Mouse (Mus musculus) embryo, embryonic 10.5 days (tissue): ENCODE measurements around the gene Hist2h2aa1.
"Not testable (repeated sequence)": the region's sequence is repeated elsewhere in the genome, so short reads cannot be mapped to it uniquely, and the experiment has no call there.

Experiments used
- DNase-seq: peaks from one replicate; pipeline ENCODE4 v3.0.0-alpha.2; 2015; ENCODE audit warnings: low spot score

The Hist2h2aa1 gene

DNA sequence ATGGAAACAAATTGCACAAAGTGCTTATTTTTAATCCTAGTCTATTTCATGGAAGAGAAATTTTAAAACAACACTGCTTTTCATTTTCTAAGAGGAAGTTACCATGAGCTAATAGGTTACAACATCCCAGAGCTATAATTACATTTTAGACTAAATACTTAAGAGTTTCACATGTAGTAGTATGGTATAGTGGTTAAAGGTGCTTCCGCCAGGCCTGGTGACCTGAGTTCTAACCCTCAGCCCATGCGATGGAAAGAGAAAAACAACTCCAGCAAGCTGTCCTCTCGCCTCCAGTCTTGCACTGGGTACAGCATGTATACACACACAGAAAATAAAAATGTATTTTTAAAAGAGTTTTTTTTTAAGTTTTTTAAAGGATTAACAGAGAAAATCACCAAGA is 6.5 kb downstream of the Hist2h2aa1 start:
- DNase-seq: no peak

- DNase-seq: peak; percentile 66
Measured at GRCm38 (mm10) chr3:96254683-96255355, 9.5 kb downstream of the Hist2h2aa1 start.

GRCm38 (mm10) chr3:96255926-96256593 is 10.8 kb downstream of the Hist2h2aa1 start:
- no peak for DNase-seq

DNA sequence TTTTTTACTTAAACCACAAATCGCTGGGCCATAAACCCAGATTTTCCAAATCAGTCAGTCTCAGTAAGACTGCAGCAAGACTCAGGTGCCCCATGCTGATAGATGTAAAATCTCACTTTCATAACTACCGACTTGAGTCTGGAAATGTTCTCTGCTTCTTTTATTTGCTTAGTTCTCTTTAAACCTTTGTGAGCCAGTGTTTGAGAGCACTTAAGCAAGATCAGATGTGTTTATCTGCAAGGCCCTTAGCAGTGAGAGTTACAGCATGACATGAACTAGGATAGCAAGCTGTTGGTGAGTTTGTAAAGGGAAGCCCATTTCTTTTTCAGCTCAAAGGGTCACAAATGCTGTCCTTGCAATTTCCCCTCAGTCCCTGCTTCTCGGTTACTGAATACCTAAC is 11.9 kb downstream of the Hist2h2aa1 start:
- no peak for DNase-seq

- no peak for DNase-seq
Measured at GRCm38 (mm10) chr3:96260220-96260619, 14.9 kb downstream of the Hist2h2aa1 start.

DNA sequence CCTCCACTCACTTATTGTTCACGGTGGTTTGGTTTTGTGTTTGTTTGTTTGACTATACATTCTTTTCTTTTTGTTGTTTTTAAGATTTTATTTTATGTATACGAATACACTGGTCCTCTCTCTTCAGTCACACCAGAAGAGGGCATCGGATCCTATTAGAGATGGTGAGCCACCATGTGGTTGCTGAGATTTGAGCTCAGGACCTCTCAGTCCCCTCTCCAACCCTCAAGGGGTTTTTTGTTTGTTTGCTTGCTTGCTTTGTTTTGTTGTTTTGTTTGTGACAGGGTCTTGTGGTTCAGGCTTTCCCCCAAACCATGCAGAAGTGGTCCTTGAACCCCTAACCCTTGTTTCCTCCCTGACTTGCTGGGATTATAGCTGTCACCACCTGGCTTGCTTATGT is 16.3 kb downstream of the Hist2h2aa1 start:
- DNase-seq: no peak

- peak; percentile 91 for DNase-seq
Measured at GRCm38 (mm10) chr3:96262216-96262875, 17.0 kb downstream of the Hist2h2aa1 start.

DNA sequence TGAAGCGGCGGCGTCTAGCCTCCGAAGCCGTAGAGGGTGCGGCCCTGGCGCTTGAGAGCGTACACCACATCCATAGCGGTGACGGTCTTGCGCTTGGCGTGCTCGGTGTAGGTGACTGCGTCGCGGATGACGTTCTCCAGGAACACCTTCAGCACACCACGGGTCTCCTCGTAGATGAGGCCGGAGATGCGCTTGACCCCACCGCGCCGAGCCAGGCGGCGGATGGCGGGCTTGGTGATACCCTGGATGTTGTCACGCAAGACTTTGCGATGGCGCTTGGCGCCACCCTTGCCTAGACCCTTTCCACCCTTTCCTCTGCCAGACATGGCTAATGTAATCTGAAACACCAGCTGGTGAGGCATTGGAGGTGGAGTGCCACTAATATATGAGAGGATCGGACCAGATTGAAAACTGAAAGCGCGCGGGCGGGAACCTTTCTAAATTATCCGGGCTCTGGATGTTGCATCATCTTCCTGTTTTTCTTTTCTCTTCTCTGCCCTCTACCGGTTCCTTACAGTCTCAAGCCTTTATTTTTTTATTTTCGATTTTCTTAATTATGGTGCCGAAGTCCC is 17.8 kb downstream of the Hist2h2aa1 start, which contains the start of gene Hist2h4:
Gene Hist2h4 (minus strand): TSS at position 333 of the 572 bp plus-strand sequence.
- DNase-seq: peak; percentile 99

DNA sequence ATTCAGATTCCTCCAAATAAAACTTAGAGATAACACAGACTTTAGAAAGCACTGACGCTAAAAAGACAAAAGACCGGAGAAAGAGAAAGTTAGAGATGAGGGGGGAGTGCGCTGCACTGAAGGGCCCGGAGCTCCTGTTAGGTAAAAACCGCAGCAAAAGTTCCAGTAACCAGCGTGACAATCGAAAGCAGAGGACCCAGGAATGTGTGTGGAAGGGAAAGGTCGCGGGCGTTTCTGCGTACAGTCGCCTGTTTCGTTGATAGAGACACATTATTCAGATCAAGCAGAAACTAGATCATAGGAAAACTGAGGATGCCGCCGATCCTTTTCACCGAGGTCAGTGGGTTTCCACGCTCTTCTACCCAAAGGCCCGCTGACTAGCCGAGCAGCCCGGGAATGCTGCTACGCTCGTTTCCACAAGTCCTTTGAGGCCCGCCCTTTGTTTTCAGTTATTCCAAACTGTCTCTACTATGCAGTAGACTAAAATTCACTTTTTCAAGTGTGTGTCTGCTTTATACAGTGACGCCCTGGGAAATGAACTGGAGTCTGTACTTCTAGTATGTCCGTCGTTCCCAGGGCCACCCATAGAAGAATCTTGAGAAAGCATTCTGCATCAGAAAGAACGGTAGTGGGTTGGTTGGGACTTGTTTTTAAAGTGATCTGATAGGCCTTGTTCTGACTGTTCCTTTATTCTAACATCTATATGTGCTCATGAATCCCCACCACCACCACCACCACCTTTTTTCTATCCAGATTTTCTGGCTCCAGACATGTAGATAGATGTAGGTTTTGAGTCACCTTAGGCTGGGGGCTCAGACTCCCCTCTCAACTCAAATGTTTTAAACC is 18.5 kb downstream of the Hist2h2aa1 start:
- no peak for DNase-seq

GRCm38 (mm10) chr3:96264404-96264949 is 19.2 kb downstream of the Hist2h2aa1 start:
- DNase-seq: peak; percentile 61

DNA sequence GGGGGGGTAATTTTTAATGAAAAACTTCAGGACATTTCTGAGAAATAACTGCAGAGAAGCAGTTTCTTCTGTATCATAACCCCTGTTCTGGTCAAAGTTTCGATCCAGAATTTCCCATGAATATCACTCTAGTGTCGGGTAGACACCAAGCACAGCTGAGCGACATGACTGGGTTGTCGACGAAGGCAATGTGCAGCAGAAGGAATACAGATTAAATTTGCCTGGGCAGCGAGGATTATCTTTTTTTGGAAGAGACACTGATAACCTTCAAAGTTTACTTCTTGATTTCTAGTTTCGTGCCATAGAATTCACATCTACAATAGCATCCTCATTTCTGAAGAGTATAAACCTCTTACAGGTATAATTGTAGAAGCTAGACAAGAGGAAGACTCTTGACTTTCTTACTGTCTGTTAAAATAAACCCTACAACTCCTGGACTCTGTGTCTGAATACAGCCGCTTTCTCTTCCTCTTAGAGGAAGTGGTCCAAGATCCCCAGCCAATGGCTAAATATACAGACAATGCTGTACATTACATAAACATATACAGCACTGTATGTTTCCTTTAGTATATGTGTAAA is 20.9 kb downstream of the Hist2h2aa1 start:
- no peak for DNase-seq

DNA sequence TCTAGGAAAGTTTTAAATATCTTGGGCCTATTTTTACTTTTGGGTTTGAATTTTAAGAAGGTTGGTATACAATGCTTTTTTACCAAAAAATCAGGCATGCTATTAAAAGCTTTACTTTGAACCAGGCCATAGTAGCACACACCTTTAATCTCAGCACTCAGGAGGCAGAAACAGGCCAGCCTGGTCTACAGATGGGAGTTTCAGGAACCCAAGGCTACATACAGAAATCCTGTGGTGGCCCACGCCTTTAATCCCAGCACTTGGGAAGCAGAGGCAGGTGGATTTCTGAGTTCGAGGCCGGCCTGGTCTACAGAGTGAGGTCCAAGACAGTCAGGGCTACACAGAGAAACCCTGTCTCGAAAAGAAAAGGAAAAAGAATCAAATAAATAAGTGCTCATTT is 22.2 kb downstream of the Hist2h2aa1 start:
- no peak for DNase-seq

DNA sequence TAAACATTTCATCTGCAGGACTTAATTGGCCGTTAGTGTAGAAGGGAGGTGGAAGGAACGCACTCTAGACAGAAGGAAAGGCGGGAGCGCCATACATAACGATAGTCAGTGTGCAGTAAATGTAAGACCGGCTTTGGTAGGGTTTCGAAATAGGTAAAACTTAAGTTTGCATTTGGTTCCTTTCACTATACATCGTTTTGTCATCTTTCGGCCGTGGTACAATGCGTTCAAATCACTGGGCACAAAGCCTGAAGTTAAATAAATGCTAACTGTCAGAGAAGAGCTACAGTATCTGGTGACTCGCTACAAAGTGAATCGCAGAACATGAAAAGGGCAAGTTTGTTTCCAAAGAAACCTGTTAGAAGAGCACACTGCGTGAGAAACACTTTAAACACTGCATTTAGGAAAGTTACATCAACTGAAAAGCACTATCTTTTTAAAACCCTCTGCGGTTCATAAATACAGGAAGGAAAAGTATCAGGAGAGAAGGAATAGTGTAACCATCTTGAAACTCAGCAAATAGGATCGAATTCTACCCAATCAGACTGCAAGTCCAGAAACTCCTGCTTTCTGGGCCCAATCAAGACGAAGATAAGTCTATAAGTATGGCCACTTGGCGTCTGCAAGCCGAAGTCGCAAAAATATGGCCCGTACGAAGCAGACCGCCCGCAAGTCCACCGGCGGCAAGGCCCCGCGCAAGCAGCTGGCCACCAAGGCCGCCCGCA is 22.9 kb downstream of the Hist2h2aa1 start, which contains the start of gene Hist2h3b:
Gene Hist2h3b (plus strand): TSS at position 604 of the 725 bp plus-strand sequence.
- peak; percentile 88 for DNase-seq

- not testable (repeated sequence) for DNase-seq
Measured at GRCm38 (mm10) chr3:96268776-96269378, 23.6 kb downstream of the Hist2h2aa1 start.

GRCm38 (mm10) chr3:96269511-96270474 is 24.5 kb downstream of the Hist2h2aa1 start, which contains the start of gene Hist2h2bb:
Gene Hist2h2bb, plus strand, starts transcription at chr3:96269752.
- DNase-seq: peak; percentile 99

DNA sequence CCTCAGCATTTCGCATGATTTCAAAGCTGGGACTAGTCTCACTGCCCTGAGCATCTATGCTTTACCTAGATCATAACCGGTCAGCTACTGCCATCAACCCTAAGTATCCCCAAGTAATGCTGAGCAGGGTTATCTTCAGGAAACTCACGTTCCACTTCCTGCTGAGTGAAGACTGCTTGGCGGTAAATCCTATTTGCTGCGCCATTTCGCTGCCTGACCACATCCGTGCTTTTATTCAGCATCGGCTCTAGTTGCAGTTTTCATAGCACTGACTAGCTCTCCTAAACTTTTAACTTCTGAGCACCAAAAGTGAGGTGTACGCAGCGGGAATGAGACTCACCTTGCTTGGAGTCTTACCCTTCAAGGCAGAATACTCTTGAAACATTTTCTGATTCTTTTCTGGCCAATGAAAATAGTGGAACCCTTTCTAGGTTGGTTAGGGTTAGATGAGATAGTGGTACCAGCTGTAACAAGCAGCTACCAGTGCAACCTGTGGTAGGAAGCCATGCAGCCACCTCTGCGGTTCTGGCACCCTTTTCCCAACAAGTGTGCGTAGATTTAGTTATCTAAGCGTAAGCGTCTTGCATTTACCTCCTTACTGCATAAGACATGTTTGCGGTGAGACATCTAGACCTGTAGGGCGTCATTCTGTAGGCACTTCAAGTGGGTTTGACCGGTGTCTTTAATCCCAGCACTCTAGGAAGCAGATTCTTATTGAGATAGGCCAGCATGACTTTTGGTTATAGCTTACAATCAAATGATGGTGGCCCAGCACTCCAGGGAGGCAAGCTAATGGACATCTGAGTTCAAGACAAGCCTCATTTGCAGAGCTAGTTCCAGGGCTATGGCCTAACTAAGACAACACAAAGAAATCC is 28.5 kb downstream of the Hist2h2aa1 start:
- DNase-seq: no peak

DNA sequence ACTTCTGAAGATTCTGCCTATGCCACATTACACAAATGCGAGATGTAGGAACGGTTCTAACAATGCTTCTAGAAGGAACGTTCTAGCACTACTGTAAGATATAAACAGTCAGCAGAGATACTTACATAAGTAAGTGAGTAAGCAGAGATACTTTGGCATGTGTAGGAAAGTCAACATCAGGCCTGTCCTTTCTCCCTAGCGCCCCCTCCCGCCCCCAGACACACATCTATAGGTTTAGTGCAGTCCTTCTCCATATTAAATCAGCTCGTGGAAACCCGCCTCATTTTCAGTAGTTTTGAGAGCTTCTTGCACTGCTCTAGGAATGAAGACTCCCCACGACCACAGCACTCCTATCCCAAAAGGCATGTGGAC is 32.1 kb downstream of the Hist2h2aa1 start:
- peak; percentile 82 for DNase-seq
